Mouse (Mus musculus) lung, postnatal 0 days (tissue): ENCODE results near the gene Zfp866. TPM values are rescaled to one million over a fixed set of nuclear protein-coding genes. Genes with fewer than 3 reads are reported as not detected.
A peak's percentile ranks its signal among the peaks of the same experiment; 100 is the strongest.

Experiments
- ATAC-seq: fragments of 200-750 bp; cut with Nextera tagmentation; 2 replicates; pipeline ENCODE4 v1.8.0; 2017; ENCODE audit warnings: moderate library complexity
- DNase-seq: peaks from one replicate; pipeline ENCODE4 v3.0.0-alpha.2; 2016; ENCODE audit warnings: low spot score
- H3K27ac ChIP-seq: fragments of 300-500 bp; sonication (generic); 2 replicates; pipeline ENCODE4 v1.5.1; 2014; ENCODE audit warnings: antibody characterized with exemption, mild to moderate bottlenecking, low read length, mixed read lengths
- H3K27me3 ChIP-seq: fragments of 300-500 bp; sonication (generic); replicated peaks from 2 replicates; pipeline ENCODE4 v1.6.1; 2014; ENCODE audit warnings: low read length, mixed read lengths; ENCODE audit not compliant: insufficient read depth
- H3K36me3 ChIP-seq: fragments of 300-500 bp; sonication (generic); 2 replicates; pipeline ENCODE4 v1.6.1; 2014; ENCODE audit warnings: low read length, mixed read lengths; ENCODE audit not compliant: insufficient read depth
- H3K4me1 ChIP-seq: fragments of 300-500 bp; sonication (generic); 2 replicates; pipeline ENCODE4 v1.6.1; 2014; ENCODE audit warnings: antibody characterized with exemption, low read depth, low read length, mixed read lengths; ENCODE audit not compliant: insufficient read depth
- H3K4me2 ChIP-seq: fragments of 300-500 bp; sonication (generic); replicated peaks from 2 replicates; pipeline ENCODE4 v1.6.1; 2014; ENCODE audit warnings: low read depth, mild to moderate bottlenecking, low read length, moderate library complexity, mixed read lengths
- H3K4me3 ChIP-seq: fragments of 300-500 bp; sonication (generic); 2 replicates; pipeline ENCODE4 v1.5.1; 2014; ENCODE audit warnings: low read depth, low read length
- H3K9ac ChIP-seq: fragments of 300-500 bp; sonication (generic); replicated peaks from 2 replicates; pipeline ENCODE4 v1.6.1; 2014; ENCODE audit warnings: low read depth, mild to moderate bottlenecking
- H3K9me3 ChIP-seq: fragments of 300-500 bp; sonication (generic); 2 replicates; pipeline ENCODE4 v1.6.1; 2016; ENCODE audit warnings: low read length, mixed read lengths
- CTCF ChIP-seq: IDR thresholded peaks from 2 replicates; pipeline ENCODE4 v1.5.1; 2016; ENCODE audit warnings: antibody characterized with exemption, mild to moderate bottlenecking
- EP300 ChIP-seq: IDR thresholded peaks from 2 replicates; pipeline ENCODE4 v1.6.1; 2016; ENCODE audit warnings: antibody characterized with exemption, mild to moderate bottlenecking, control low read depth
- WGBS: fragments of 180-500 bp; shearing (Covaris S2); extraction: QIAGEN DNeasy Blood & Tissue Kit; methylation state at CpG from one replicate; pipeline ENCODE4 v1.1.7; 2014; 5-methylcytosine and 5-hydroxymethylcytosine counted together
- polyA plus RNA-seq: library from polyadenylated mRNA; unstranded; fragments of >200 nt; fragmentation: Nextera tagmentation; extraction: Ambion mirVana; gene quantifications from 2 replicates; pipeline ENCODE4 v1.2.1, GENCODE M21; 2015

The Zfp866 gene
- polyA plus RNA-seq, 1 experiment from 2014 or later, result 13.2 TPM

GRCm38 (mm10) chr8:69777111-69777510 lies 13.9 kb downstream of the Zfp866 start:
- 61% methylated on average over 9 of the region's 12 CpGs for WGBS

GRCm38 (mm10) chr8:69775149-69775534 lies 15.8 kb downstream of the Zfp866 start:
- Histone ChIP-seq H3K27ac (no peak overlapping the region), H3K9ac (no peak overlapping the region), H3K27me3 (no peaks in the 10 kb centered on the region), H3K4me2 (0 out of 2 replicates have a peak overlapping the region, but pooled peaks have one; percentile 51), H3K36me3 (no peaks in the 10 kb centered on the region), H3K4me3 (no peak overlapping the region), H3K4me1 (peaks cover 2% of the 10 kb centered on the region; the same call in 1 of the 2 replicates), H3K9me3 (no peaks in the 10 kb centered on the region)
- DNase-seq, result no peak
- no peak for ATAC-seq
- TF ChIP-seq CTCF (no peak), EP300 (no peak)
- WGBS, result 48% methylated on average over 2 of the region's 2 CpGs

More at GRCm38 (mm10) chr8:69777111-69777510, 13.9 kb downstream of the Zfp866 start:
- no peak overlapping the region for H3K4me3 ChIP-seq
- no peak overlapping the region for H3K4me2 ChIP-seq
- H3K9ac ChIP-seq, result no peak overlapping the region
- H3K4me1 ChIP-seq, result peaks cover 2% of the 10 kb centered on the region; the same call in 1 of the 2 replicates
- DNase-seq (no peak), ATAC-seq (no peak)
- H3K9me3 ChIP-seq, result no peaks in the 10 kb centered on the region
- H3K27ac ChIP-seq, result no peak overlapping the region
- TF ChIP-seq CTCF, result no peak
- TF ChIP-seq EP300, result no peak
- H3K36me3 ChIP-seq, result no peaks in the 10 kb centered on the region
- H3K27me3 ChIP-seq, result no peaks in the 10 kb centered on the region

GRCm38 (mm10) chr8:69774503-69775148 lies 16.4 kb downstream of the Zfp866 start, which contains the start of gene Gm20422:
Gene Gm20422, minus strand, starts transcription at chr8:69774886.
- H3K36me3 ChIP-seq, result no peaks in the 10 kb centered on the region
- DNase-seq, result peak; percentile 100
- peak within 1 kb of the TSS; percentile 88 for H3K4me3 ChIP-seq
- ATAC-seq, result peak; percentile 100
- no peaks in the 10 kb centered on the region for H3K27me3 ChIP-seq
- peak within 1 kb of the TSS; percentile 99 for H3K27ac ChIP-seq
- H3K4me2 ChIP-seq, result peak within 1 kb of the TSS; percentile 51
- H3K9me3 ChIP-seq, result no peaks in the 10 kb centered on the region
- H3K4me1 ChIP-seq, result peaks cover 2% of the 10 kb centered on the region; the same call in 1 of the 2 replicates
- no peak for TF ChIP-seq EP300
- TF ChIP-seq CTCF, result no peak
- 1% methylated on average over 40 of the region's 41 CpGs for WGBS
- H3K9ac ChIP-seq, result peak within 1 kb of the TSS; percentile 90

- ATAC-seq (no peak), DNase-seq (no peak)
- 0 out of 2 replicates have a peak, but pooled peaks cover 3% of the 10 kb centered on the region for H3K9me3 ChIP-seq
- H3K4me1 ChIP-seq, result peaks cover 2% of the 10 kb centered on the region; the same call in 1 of the 2 replicates
- H3K9ac ChIP-seq, result no peak overlapping the region
- no peak overlapping the region for H3K4me2 ChIP-seq
- no peak overlapping the region for H3K4me3 ChIP-seq
- TF ChIP-seq CTCF (no peak), EP300 (no peak)
- WGBS, result 78% methylated on average over 2 of the region's 2 CpGs
- H3K27me3 ChIP-seq, result no peaks in the 10 kb centered on the region
- peaks cover 10% of the 10 kb centered on the region for H3K36me3 ChIP-seq
- no peak overlapping the region for H3K27ac ChIP-seq
Measured at GRCm38 (mm10) chr8:69772106-69772505, 18.9 kb downstream of the Zfp866 start.

- Histone ChIP-seq H3K27ac (no peak overlapping the region), H3K36me3 (peaks cover 18% of the 10 kb centered on the region), H3K9ac (no peak overlapping the region), H3K4me3 (no peak overlapping the region), H3K27me3 (no peaks in the 10 kb centered on the region), H3K4me2 (no peak overlapping the region), H3K9me3 (peaks cover 4% of the 10 kb centered on the region; the same call in 1 of the 2 replicates), H3K4me1 (peaks cover 2% of the 10 kb centered on the region; the same call in 1 of the 2 replicates)
- no peak for DNase-seq
- 75% methylated on average over 9 of the region's 9 CpGs for WGBS
- ATAC-seq, result no peak
- no peak for TF ChIP-seq EP300
- TF ChIP-seq CTCF, result no peak
Measured at GRCm38 (mm10) chr8:69771221-69771620, 19.8 kb downstream of the Zfp866 start.

GRCm38 (mm10) chr8:69761814-69762445 lies 29.0 kb downstream of the Zfp866 start:
- TF ChIP-seq CTCF, result no peak
- no peak for TF ChIP-seq EP300
- no peaks in the 10 kb centered on the region for H3K27me3 ChIP-seq

More at GRCm38 (mm10) chr8:69761814-69762445, 29.0 kb downstream of the Zfp866 start:
- Histone ChIP-seq H3K4me2 (no peak overlapping the region), H3K4me1 (no peaks in the 10 kb centered on the region), H3K9me3 (peaks cover 9% of the 10 kb centered on the region; the same call in 1 of the 2 replicates), H3K27ac (no peak overlapping the region), H3K9ac (no peak overlapping the region), H3K4me3 (no peak overlapping the region), H3K36me3 (peaks cover 26% of the 10 kb centered on the region)
- 90% methylated on average over 4 of the region's 4 CpGs for WGBS
- ATAC-seq (no peak), DNase-seq (no peak)
